8 mouse cellular contexts compared by ENCODE assay signal in genomic region chr4:137963881-137964584, GRCm38 (mm10). TPM values are rescaled to one million over a fixed set of nuclear protein-coding genes. Genes with fewer than 3 reads are reported as not detected.
DNase-seq lines count a peak whose midpoint lies in the region; ATAC-seq lines count a peak whose summit lies in the region.

No protein-coding gene starts in this region.

- H3K9ac ChIP-seq in intestine, embryonic 15.5 days, result no peak overlapping the region
- H3K9ac ChIP-seq in midbrain, embryonic 14.5 days (replicated peaks; ENCODE audit: low read length), result no peak overlapping the region

- intact Hi-C loops in left cerebral cortex, postnatal 10 days (cut with DNase I), result loop anchor here (10.0 kb wide), 3 partner anchors 141 to 351 kb away; no protein-coding TSS in a partner anchor

- H3K4me1 ChIP-seq in intestine, embryonic 15.5 days (replicated peaks), result no peaks in the 10 kb centered on the region
- H3K4me1 ChIP-seq in midbrain, embryonic 14.5 days (ENCODE audit: control insufficient read depth, insufficient read depth, low read length), result no peaks in the 10 kb centered on the region

- H3K36me3 ChIP-seq in intestine, embryonic 15.5 days, result peaks cover 30% of the 10 kb centered on the region
- H3K36me3 ChIP-seq in midbrain, embryonic 14.5 days (ENCODE audit: control insufficient read depth, insufficient read depth, low read length), result peaks cover 34% of the 10 kb centered on the region

- peak; percentile 81 for DNase-seq in CD4-positive, CD25-positive, alpha-beta regulatory T cell, adult 2 months (ENCODE audit: low read depth, low spot score)
- peak; percentile 90 to 96 for DNase-seq in cerebellum, postnatal 14 days
- DNase-seq in frontal cortex, postnatal 14 days (ENCODE audit: low spot score in 2 of 2), result peak; percentile 68 to 77
- peak; percentile 75 to 88 for DNase-seq in left cerebral cortex, postnatal 10 days (ENCODE audit: extremely low spot score in 1 of 2, low spot score in 2 of 2)
- peak; percentile 88 for DNase-seq in midbrain, embryonic 14.5 days
- DNase-seq in spleen, postnatal 10 days (ENCODE audit: low spot score in 2 of 2), result peak; percentile 66 to 87

- no peak overlapping the region for H3K4me2 ChIP-seq in intestine, embryonic 15.5 days (replicated peaks)
- no peak overlapping the region for H3K4me2 ChIP-seq in midbrain, embryonic 14.5 days (ENCODE audit: low read length)

- H3K27ac ChIP-seq in intestine, embryonic 15.5 days, result no peak overlapping the region
- no peak overlapping the region for H3K27ac ChIP-seq in midbrain, embryonic 14.5 days (replicated peaks; ENCODE audit: low read depth, low read length)

- 68% methylated on average over 9 of the region's 9 CpGs for WGBS in intestine, embryonic 15.5 days
- WGBS in midbrain, embryonic 14.5 days, result 57% methylated on average over 9 of the region's 9 CpGs

- H3K4me3 ChIP-seq in intestine, embryonic 15.5 days (replicated peaks), result no peak overlapping the region
- H3K4me3 ChIP-seq in midbrain, embryonic 14.5 days (replicated peaks; ENCODE audit: low read depth, low read length), result no peak overlapping the region

- no peak for ATAC-seq in CD4-positive, CD25-positive, alpha-beta regulatory T cell, adult 4 months
- ATAC-seq in intestine, embryonic 15.5 days, result peak; percentile 50; the same call in 1 of the 2 replicates
- peak; percentile 50; the same call in 1 of the 2 replicates for ATAC-seq in midbrain, embryonic 14.5 days (ENCODE audit: low FRiP score, low TSS enrichment)

- H3K9me3 ChIP-seq in intestine, embryonic 15.5 days, result no peaks in the 10 kb centered on the region
- H3K9me3 ChIP-seq in midbrain, embryonic 14.5 days (ENCODE audit: control insufficient read depth, low read length), result 0 out of 2 replicates have a peak, but pooled peaks cover 5% of the 10 kb centered on the region

- no peaks in the 10 kb centered on the region for H3K27me3 ChIP-seq in intestine, embryonic 15.5 days (replicated peaks)
- H3K27me3 ChIP-seq in midbrain, embryonic 14.5 days (ENCODE audit: control insufficient read depth, insufficient read depth, low read length), result no peaks in the 10 kb centered on the region

RNA-seq across cellular contexts. Expression of gene Eif4g3, which starts 28.8 kb away (rescaled TPM):
- 10 to 100 TPM; 42.5 to 49.0 TPM for polyA plus RNA-seq in CD4-positive, CD25-positive, alpha-beta regulatory T cell, adult 4 months (2017; shearing (Covaris generic))
- 24.2 and 25.1 TPM in 2 replicates for polyA plus RNA-seq in intestine, embryonic 15.5 days (2015; fragmentation: Nextera tagmentation; extraction: Ambion mirVana)
- 100 to 1,000 TPM; 198 to 199 TPM for total RNA-seq in left cerebral cortex, postnatal 10 days (2021)
- polyA plus RNA-seq in midbrain, embryonic 14.5 days (2014; fragmentation: Nextera tagmentation; extraction: Ambion mirVana), result 48.4 and 63.0 TPM in 2 replicates
